Mouse (Mus musculus) C2C12 (cell line): Measurements from ENCODE around the gene Il2ra. TPM values are rescaled to one million over a fixed set of nuclear protein-coding genes. Genes with fewer than 3 reads are reported as not detected.

Experiments
- H3K27me3 ChIP-seq: one replicate; pipeline ENCODE4 v1.6.1; 2011; ENCODE audit not compliant: control insufficient read depth, insufficient read depth, insufficient read length
- H3K36me3 ChIP-seq: one replicate; pipeline ENCODE4 v1.6.1; 2011; ENCODE audit not compliant: control insufficient read depth, insufficient read depth
- H3K4me3 ChIP-seq: one replicate; pipeline ENCODE4 v1.5.1; 2011; ENCODE audit warnings: mild to moderate bottlenecking, control low read depth; ENCODE audit not compliant: poor library complexity, insufficient read depth, severe bottlenecking
- H3K79me2 ChIP-seq: one replicate; pipeline ENCODE4 v1.6.1; 2011; ENCODE audit not compliant: control insufficient read depth, insufficient read depth
- H3K79me3 ChIP-seq: one replicate; pipeline ENCODE4 v1.6.1; 2011; ENCODE audit warnings: low read depth, control low read depth
- H3ac ChIP-seq: one replicate; pipeline ENCODE3; 2011; ENCODE audit warnings: low read depth; ENCODE audit not compliant: control insufficient read depth, insufficient read length
- CEBPB ChIP-seq: IDR thresholded peaks from one replicate; pipeline ENCODE4 v1.6.1; 2011; ENCODE audit warnings: low read depth, mild to moderate bottlenecking, control low read depth, moderate library complexity
- CTCF ChIP-seq: IDR thresholded peaks from one replicate; pipeline ENCODE4 v1.5.1; 2011; ENCODE audit not compliant: control insufficient read depth, insufficient read depth, insufficient read length
- FOSL1 ChIP-seq: IDR thresholded peaks from one replicate; pipeline ENCODE4 v1.8.0; 2011; ENCODE audit warnings: mild to moderate bottlenecking, low read length; ENCODE audit not compliant: poor library complexity, insufficient read depth, severe bottlenecking
- MAX ChIP-seq: IDR thresholded peaks from one replicate; pipeline ENCODE4 v1.6.1; 2011; ENCODE audit warnings: mild to moderate bottlenecking, control low read depth
- MYOD1 ChIP-seq: IDR thresholded peaks from one replicate; pipeline ENCODE4 v1.6.1; 2011; ENCODE audit warnings: low read depth; ENCODE audit not compliant: control insufficient read depth, insufficient read length
- MYOG ChIP-seq: IDR thresholded peaks from one replicate; pipeline ENCODE4 v1.6.1; 2011; ENCODE audit not compliant: control insufficient read depth, insufficient read length; ENCODE audit errors: extremely low read depth
- USF1 ChIP-seq: IDR thresholded peaks from one replicate; pipeline ENCODE4 v1.6.1; 2011; ENCODE audit warnings: low read depth, mild to moderate bottlenecking, control low read depth, moderate library complexity
- long read RNA-seq, 2 experiments: library from polyadenylated mRNA; unstranded; transcript quantifications; one replicate each; pipeline ENCODE4 v2.0.0; 2019 to 2020
- polyA plus RNA-seq: library from polyadenylated mRNA; unstranded; fragments of >200 nt; fragmentation: generic; extraction: Trizol; gene quantifications from one replicate; pipeline ENCODE4 v1.2.1, GENCODE M21; 2012; ENCODE audit warnings: missing spikeins

The Il2ra gene
- polyA plus RNA-seq = not detected
- long read RNA-seq, experiment 1 = 0 reads
- long read RNA-seq, experiment 2 = 0 reads

GRCm38 (mm10) chr2:11642451-11642941 is at the start of gene Il2ra:
Il2ra (plus strand) TSS chr2:11642807.
- H3K79me3 ChIP-seq = no peaks in the 10 kb centered on the region
- no peaks in the 10 kb centered on the region for H3K36me3 ChIP-seq
- no peaks in the 10 kb centered on the region for H3K27me3 ChIP-seq
- no peak within 1 kb of the TSS for H3K4me3 ChIP-seq
- TF ChIP-seq FOSL1 (no peak), USF1 (no peak), MAX (no peak), CEBPB (no peak), MYOG (no peak), CTCF (no peak), MYOD1 (no peak)
- H3K79me2 ChIP-seq = no peaks in the 10 kb centered on the region
- H3ac ChIP-seq = no peak within 1 kb of the TSS

GRCm38 (mm10) chr2:11596690-11597089 is 45.9 kb upstream of the Il2ra start:
- TF ChIP-seq MYOG = no peak
- no peak for TF ChIP-seq MYOD1
- no peak overlapping the region for H3K4me3 ChIP-seq
- H3K27me3 ChIP-seq = no peaks in the 10 kb centered on the region
- peaks cover 86% of the 10 kb centered on the region for H3K36me3 ChIP-seq
- H3K79me3 ChIP-seq = peaks cover 29% of the 10 kb centered on the region
- H3K79me2 ChIP-seq = peaks cover 51% of the 10 kb centered on the region
- no peak overlapping the region for H3ac ChIP-seq

- no peak overlapping the region for H3ac ChIP-seq
- H3K27me3 ChIP-seq = no peaks in the 10 kb centered on the region
- no peak overlapping the region for H3K4me3 ChIP-seq
- TF ChIP-seq CEBPB (no peak), MYOD1 (no peak), CTCF (no peak), FOSL1 (no peak), MYOG (no peak), USF1 (no peak), MAX (no peak)
- H3K36me3 ChIP-seq = peaks cover 74% of the 10 kb centered on the region
- peaks cover 41% of the 10 kb centered on the region for H3K79me3 ChIP-seq
- H3K79me2 ChIP-seq = peaks cover 63% of the 10 kb centered on the region
These were observed 44.7 kb upstream of the Il2ra start for GRCm38 (mm10) chr2:11597906-11598305.

- H3K27me3 ChIP-seq = peaks cover 3% of the 10 kb centered on the region
- no peak for TF ChIP-seq CEBPB
These were observed 40.8 kb upstream of the Il2ra start for GRCm38 (mm10) chr2:11601795-11602194.

GRCm38 (mm10) chr2:11602506-11603489 is 39.8 kb upstream of the Il2ra start:
- H3ac ChIP-seq = peak overlapping the region; percentile 98
- H3K27me3 ChIP-seq = peaks cover 3% of the 10 kb centered on the region
- peaks cover 30% of the 10 kb centered on the region for H3K36me3 ChIP-seq
- peaks cover 51% of the 10 kb centered on the region for H3K79me2 ChIP-seq
- TF ChIP-seq MAX (peak; percentile 59), USF1 (no peak), CTCF (peak; percentile 100)
- peak overlapping the region; percentile 90 for H3K4me3 ChIP-seq
- H3K79me3 ChIP-seq = peaks cover 39% of the 10 kb centered on the region

More at GRCm38 (mm10) chr2:11601795-11602194, 40.8 kb upstream of the Il2ra start:
- Histone ChIP-seq H3K4me3 (peak overlapping the region; percentile 90), H3ac (peak overlapping the region; percentile 98), H3K79me3 (peaks cover 41% of the 10 kb centered on the region), H3K36me3 (peaks cover 40% of the 10 kb centered on the region), H3K79me2 (peaks cover 58% of the 10 kb centered on the region)

GRCm38 (mm10) chr2:11604053-11604452 is 38.6 kb upstream of the Il2ra start, which contains the start of gene Rbm17:
Rbm17 (minus strand) TSS chr2:11604153.
- peaks cover 4% of the 10 kb centered on the region for H3K27me3 ChIP-seq
- peak within 1 kb of the TSS; percentile 90 for H3K4me3 ChIP-seq
- peaks cover 40% of the 10 kb centered on the region for H3K79me2 ChIP-seq
- H3K79me3 ChIP-seq = peaks cover 36% of the 10 kb centered on the region
- peak within 1 kb of the TSS; percentile 98 for H3ac ChIP-seq
- TF ChIP-seq CEBPB (no peak), MYOD1 (no peak), FOSL1 (no peak), MYOG (no peak), CTCF (no peak), USF1 (no peak), MAX (no peak)
- H3K36me3 ChIP-seq = peaks cover 20% of the 10 kb centered on the region
